Mouse (Mus musculus) stomach, embryonic 14.5 days (tissue): Measurements from ENCODE around the gene Gm17571. TPM values are rescaled to one million over a fixed set of nuclear protein-coding genes. Genes with fewer than 3 reads are reported as not detected.

Source experiments
- ATAC-seq: fragments of 200-750 bp; cut with Nextera tagmentation; 2 replicates; pipeline ENCODE4 v1.8.0; 2017; ENCODE audit warnings: low read depth, moderate TSS enrichment; ENCODE audit not compliant: insufficient number of reproducible peaks, insufficient read depth, low FRiP score
- H3K27ac ChIP-seq: fragments of 300-500 bp; sonication (generic); 2 replicates; pipeline ENCODE4 v1.5.1; 2014; ENCODE audit warnings: mild to moderate bottlenecking, low read length, moderate library complexity, mixed read lengths
- H3K27me3 ChIP-seq: fragments of 300-500 bp; sonication (generic); 2 replicates; pipeline ENCODE4 v1.6.1; 2014; ENCODE audit warnings: low read length, control low read depth, mixed read lengths; ENCODE audit not compliant: control insufficient read depth, insufficient read depth
- H3K36me3 ChIP-seq: fragments of 300-500 bp; sonication (generic); 2 replicates; pipeline ENCODE4 v1.6.1; 2014; ENCODE audit warnings: mild to moderate bottlenecking, control low read depth, low read length, moderate library complexity, mixed read lengths; ENCODE audit not compliant: control insufficient read depth, insufficient read depth
- H3K4me1 ChIP-seq: fragments of 300-500 bp; sonication (generic); 2 replicates; pipeline ENCODE4 v1.6.1; 2014; ENCODE audit warnings: low read length, control low read depth, mixed read lengths; ENCODE audit not compliant: control insufficient read depth, insufficient read depth
- H3K4me2 ChIP-seq: fragments of 300-500 bp; sonication (generic); replicated peaks from 2 replicates; pipeline ENCODE4 v1.6.1; 2014; ENCODE audit warnings: low read depth, low read length, control low read depth
- H3K4me3 ChIP-seq: fragments of 300-500 bp; sonication (generic); 2 replicates; pipeline ENCODE4 v1.5.1; 2014; ENCODE audit warnings: low read depth, low read length, control low read depth
- H3K9ac ChIP-seq: fragments of 300-500 bp; sonication (generic); replicated peaks from 2 replicates; pipeline ENCODE4 v1.6.1; 2014; ENCODE audit warnings: low read depth, mild to moderate bottlenecking, control low read depth, low read length, moderate library complexity, mixed read lengths
- H3K9me3 ChIP-seq: fragments of 300-500 bp; sonication (generic); 2 replicates; pipeline ENCODE4 v1.6.1; 2016; ENCODE audit warnings: low read depth, low read length, control low read depth; ENCODE audit not compliant: control insufficient read depth
- WGBS: fragments of 180-500 bp; shearing (Covaris S2); extraction: QIAGEN DNeasy Blood & Tissue Kit; methylation state at CpG from one replicate; pipeline ENCODE4 v1.1.7; 2014; 5-methylcytosine and 5-hydroxymethylcytosine counted together
- polyA plus RNA-seq: library from polyadenylated mRNA; unstranded; fragments of >200 nt; fragmentation: Nextera tagmentation; extraction: Ambion mirVana; gene quantifications from 2 replicates; pipeline ENCODE4 v1.2.1, GENCODE M21; 2014

Gene Gm17571
- not detected in 2 replicates for polyA plus RNA-seq

DNA sequence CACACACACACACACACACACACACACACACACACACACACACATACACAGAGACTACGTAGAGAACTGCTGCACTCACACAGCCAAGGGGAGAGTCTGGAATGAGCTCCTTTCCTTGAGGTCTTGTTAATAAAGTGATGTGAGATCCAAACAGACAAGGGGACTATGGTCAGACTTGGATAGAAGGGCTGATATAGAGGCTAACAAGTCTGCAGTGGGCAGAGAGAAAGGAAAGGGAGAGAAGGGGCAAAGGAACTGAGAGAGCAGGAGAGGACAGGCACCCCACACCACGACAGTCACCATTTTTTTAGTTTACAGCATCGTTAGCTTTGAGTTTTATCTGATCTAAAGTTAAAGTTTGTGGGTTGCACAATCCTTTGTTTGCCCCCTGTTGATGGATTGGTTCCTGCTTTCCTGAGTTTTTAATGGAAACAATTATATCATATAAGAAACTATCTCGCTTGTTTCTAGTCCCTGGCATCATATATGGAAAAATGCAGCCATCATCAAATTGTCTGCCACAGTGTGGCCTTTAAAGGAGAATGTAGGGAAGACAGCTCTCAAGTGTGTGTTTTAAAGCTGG lies at the start of gene Gm17571:
Gene Gm17571, minus strand, starts transcription at position 51 of the 583 bp plus-strand sequence.
- Histone ChIP-seq H3K27me3 (no peaks in the 10 kb centered on the region), H3K27ac (no peak within 1 kb of the TSS), H3K4me1 (peaks cover 5% of the 10 kb centered on the region; the same call in 1 of the 2 replicates), H3K36me3 (no peaks in the 10 kb centered on the region), H3K4me2 (no peak within 1 kb of the TSS), H3K9me3 (no peaks in the 10 kb centered on the region), H3K4me3 (no peak within 1 kb of the TSS), H3K9ac (no peak within 1 kb of the TSS)
- WGBS, result 49% methylated on average over 4 of the region's 4 CpGs
- no peak for ATAC-seq

DNA sequence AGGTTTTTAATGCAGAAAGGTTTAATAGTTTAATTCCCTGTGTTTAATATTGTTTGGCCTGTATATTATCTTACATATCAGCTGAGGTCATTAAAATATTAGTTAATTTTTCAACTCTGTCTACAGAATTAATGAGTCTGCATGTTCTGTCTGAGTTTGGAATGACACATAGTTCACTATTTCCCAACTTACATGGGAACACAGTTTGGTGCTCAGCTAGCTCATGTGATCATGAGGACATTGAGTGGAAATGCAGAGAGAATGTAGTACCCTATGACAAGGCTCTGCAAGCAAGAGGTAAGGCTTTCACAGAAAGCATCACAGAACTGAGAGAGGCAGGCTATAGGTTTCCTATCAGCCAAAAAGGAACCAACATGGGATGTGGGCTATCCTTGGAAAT lies 49.0 kb upstream of the Gm17571 start:
- Histone ChIP-seq H3K4me2 (no peak overlapping the region), H3K4me1 (peaks cover 13% of the 10 kb centered on the region; the same call in 1 of the 2 replicates), H3K27me3 (no peaks in the 10 kb centered on the region), H3K36me3 (no peaks in the 10 kb centered on the region), H3K9me3 (no peaks in the 10 kb centered on the region), H3K27ac (no peak overlapping the region), H3K4me3 (no peak overlapping the region), H3K9ac (no peak overlapping the region)
- ATAC-seq, result no peak

DNA sequence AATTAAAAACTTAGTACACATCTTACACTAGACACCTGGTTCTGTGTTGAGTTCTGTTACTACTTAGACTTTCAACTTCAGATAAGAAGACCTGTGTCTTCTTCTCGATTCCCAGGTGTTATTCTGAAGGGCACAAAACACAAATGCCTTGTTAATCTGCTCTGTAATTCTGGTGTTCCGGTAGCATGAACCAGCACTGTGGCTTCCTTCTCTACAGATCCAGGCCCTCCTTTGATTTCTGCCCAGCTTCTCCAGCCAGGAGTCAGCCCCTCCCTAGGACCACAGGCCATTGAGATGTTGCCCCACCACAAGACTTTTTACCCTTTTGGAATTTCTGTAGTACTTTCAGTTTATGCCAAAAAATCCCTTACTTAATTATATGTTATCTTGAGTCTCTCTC lies 47.2 kb upstream of the Gm17571 start:
- H3K27me3 ChIP-seq, result no peaks in the 10 kb centered on the region
- H3K4me1 ChIP-seq, result peaks cover 15% of the 10 kb centered on the region; the same call in 1 of the 2 replicates
- 87% methylated on average over 2 of the region's 2 CpGs for WGBS
- no peaks in the 10 kb centered on the region for H3K36me3 ChIP-seq
- no peak overlapping the region for H3K27ac ChIP-seq
- H3K9me3 ChIP-seq, result no peaks in the 10 kb centered on the region
- H3K9ac ChIP-seq, result no peak overlapping the region
- no peak overlapping the region for H3K4me2 ChIP-seq
- ATAC-seq, result no peak
- H3K4me3 ChIP-seq, result no peak overlapping the region

DNA sequence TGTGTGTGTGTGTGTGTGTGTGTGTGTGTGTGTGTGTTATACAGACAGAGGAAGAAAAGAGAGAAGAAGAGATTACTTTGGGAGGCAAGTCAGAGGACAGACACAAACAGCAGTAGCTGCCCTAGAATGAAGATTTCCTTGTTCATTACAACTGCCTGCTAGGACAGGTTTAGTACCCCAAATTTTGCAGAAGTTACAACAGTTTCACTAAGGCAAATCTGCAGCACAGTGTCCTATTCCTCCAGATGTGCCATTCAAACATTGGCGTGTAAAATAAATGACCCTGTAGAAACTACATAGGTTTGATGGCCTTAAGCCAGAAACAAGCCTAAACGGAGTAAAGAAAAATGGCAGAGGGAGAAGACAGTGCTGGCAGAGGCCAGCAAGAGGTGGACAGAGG lies 46.3 kb upstream of the Gm17571 start:
- H3K4me3 ChIP-seq, result no peak overlapping the region
- ATAC-seq, result no peak
- H3K4me1 ChIP-seq, result peaks cover 15% of the 10 kb centered on the region; the same call in 1 of the 2 replicates
- no peaks in the 10 kb centered on the region for H3K36me3 ChIP-seq
- no peak overlapping the region for H3K4me2 ChIP-seq
- H3K9me3 ChIP-seq, result no peaks in the 10 kb centered on the region
- H3K9ac ChIP-seq, result no peak overlapping the region
- WGBS, result 48% methylated on average over 2 of the region's 2 CpGs
- H3K27ac ChIP-seq, result no peak overlapping the region
- no peaks in the 10 kb centered on the region for H3K27me3 ChIP-seq

DNA sequence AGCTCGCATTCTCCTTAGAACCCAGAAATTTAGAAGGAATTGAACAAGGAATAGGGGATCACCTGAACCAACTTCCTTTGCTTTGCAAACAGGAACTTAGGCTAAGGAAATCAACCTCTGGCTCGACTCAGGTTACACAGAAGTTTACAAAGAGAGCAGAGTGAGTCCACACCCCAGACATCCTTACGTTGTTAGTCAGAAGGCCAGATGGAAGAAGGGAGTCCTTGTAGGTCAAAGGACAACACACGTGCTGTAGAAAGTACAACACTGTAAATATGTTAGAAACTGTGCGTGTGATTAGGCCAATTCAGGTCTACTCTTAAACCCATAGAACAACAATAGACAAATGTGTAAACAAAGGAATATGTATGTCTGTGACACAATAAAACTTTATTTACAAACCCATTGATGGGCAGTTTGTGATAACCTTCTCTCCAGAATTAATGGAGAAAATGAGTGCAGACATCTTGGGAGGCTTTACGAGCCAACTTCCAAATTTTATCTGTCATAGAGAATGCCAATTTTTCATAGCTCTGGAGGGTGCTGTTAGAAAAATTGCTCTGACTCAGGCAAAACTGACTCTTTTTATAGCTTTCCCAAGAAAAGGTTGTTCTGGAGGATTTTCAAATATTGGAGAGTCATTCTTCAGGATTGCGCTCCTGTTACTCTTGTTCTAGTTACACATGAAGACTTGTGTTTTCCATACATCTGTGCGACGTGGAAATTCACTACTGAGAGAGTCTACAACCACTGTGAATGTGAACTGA lies 45.5 kb upstream of the Gm17571 start:
- no peak overlapping the region for H3K27ac ChIP-seq
- no peaks in the 10 kb centered on the region for H3K36me3 ChIP-seq
- ATAC-seq, result no peak
- H3K9me3 ChIP-seq, result no peaks in the 10 kb centered on the region
- H3K4me2 ChIP-seq, result no peak overlapping the region
- no peak overlapping the region for H3K4me3 ChIP-seq
- no peaks in the 10 kb centered on the region for H3K27me3 ChIP-seq
- WGBS, result 58% methylated on average over 9 of the region's 9 CpGs
- peaks cover 11% of the 10 kb centered on the region; the same call in 1 of the 2 replicates for H3K4me1 ChIP-seq
- no peak overlapping the region for H3K9ac ChIP-seq

DNA sequence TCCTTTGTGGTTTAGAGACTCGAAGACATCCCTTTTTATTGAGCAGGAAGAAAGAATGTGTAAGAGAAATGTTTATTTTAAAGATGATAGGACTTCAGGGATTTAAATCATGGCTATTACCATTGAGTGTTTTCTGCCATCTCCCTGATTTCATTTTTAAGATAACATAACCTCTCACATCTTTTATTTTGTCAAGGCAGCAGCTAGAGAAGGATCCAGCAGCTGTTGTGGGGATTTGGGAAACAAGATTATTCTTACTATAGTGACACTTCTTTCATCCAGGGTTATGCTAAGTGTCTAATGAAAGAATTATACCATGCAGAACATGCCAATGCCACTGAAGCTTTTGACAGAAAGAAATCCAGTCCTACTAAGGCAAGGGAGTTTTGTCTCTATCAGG lies 44.6 kb upstream of the Gm17571 start:
- Histone ChIP-seq H3K36me3 (no peaks in the 10 kb centered on the region), H3K27ac (no peak overlapping the region), H3K9me3 (no peaks in the 10 kb centered on the region), H3K4me1 (peaks cover 9% of the 10 kb centered on the region; the same call in 1 of the 2 replicates), H3K4me3 (no peak overlapping the region), H3K4me2 (no peak overlapping the region), H3K27me3 (no peaks in the 10 kb centered on the region), H3K9ac (no peak overlapping the region)
- no peak for ATAC-seq
- 29% methylated on average over 1 of the region's 1 CpGs for WGBS

DNA sequence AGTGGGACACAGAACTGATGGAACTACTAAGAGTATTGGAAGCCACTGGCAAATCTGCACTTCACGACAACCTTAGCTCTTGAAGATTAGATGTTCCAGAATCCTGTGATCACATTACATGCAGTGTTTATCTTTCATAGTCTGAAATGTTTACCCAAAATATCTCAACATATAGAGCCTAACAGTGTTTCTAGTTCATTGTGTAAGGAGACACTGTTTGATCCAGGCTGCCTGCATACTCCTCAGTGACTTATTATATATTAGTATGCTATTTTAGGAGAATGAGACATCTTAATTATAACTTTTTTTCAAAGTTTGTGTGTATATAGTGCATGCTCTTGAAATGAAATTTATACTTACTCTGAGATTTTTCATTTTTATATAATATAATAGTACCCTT lies 39.4 kb upstream of the Gm17571 start:
- no peaks in the 10 kb centered on the region for H3K27me3 ChIP-seq
- no peaks in the 10 kb centered on the region for H3K36me3 ChIP-seq
- peaks cover 23% of the 10 kb centered on the region for H3K4me1 ChIP-seq
- H3K9me3 ChIP-seq, result no peaks in the 10 kb centered on the region
- no peak overlapping the region for H3K4me2 ChIP-seq
- no peak overlapping the region for H3K4me3 ChIP-seq
- 23% methylated on average over 1 of the region's 1 CpGs for WGBS
- H3K9ac ChIP-seq, result no peak overlapping the region
- H3K27ac ChIP-seq, result no peak overlapping the region
- no peak for ATAC-seq

DNA sequence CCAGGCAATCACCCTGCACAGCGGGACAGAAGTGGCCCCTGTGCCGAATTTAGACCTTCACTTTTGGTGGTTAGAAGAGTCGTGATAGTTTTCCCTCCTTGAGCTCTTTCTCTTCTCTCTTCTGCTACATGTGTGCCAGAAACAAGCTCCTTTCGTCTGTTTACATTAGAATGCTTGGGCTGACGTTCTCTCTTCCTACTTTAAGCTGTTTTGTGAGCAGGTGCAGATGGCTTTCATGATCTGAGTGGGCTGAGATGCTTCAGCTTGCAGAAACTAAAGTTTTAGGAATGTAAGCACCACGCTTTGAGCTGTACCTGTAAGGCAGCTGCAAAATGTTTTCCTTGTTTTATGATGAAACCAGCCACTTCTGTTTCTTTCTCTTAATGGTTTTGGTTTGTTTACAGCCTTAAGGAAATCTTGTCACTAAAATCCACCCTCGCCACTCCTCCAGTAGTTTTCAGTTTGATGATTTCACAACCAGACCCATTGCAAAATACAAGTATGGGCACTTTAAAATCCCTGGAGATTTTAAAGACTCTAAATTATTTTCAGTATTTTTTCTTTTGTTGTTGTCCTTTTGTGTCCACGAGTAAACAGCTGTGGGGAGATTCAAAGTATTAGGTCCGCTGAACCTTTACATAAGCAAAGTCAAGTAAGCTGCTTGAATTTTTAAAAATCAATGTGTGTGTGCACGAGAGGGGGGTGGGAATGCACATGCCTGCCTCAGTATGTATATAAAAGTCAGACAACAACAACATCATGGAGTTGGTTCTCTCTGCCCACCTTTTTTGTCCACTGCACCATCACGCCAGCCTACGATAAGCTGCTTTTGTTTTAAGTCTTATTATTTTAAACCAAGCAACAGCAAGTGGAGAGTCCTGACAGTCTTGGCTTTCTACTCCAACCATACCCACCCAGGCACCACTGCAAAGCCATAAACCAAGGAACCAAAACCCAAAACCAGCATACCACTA lies 38.0 kb upstream of the Gm17571 start:
- 35% methylated on average over 12 of the region's 12 CpGs for WGBS
- no peaks in the 10 kb centered on the region for H3K27me3 ChIP-seq
- H3K36me3 ChIP-seq, result no peaks in the 10 kb centered on the region
- ATAC-seq, result peak; percentile 44; the same call in 1 of the 2 replicates
- peak overlapping the region; percentile 75; the same call in 1 of the 2 replicates for H3K27ac ChIP-seq
- no peaks in the 10 kb centered on the region for H3K9me3 ChIP-seq
- H3K4me3 ChIP-seq, result no peak overlapping the region
- no peak overlapping the region; the same call in 1 of the 2 replicates for H3K4me2 ChIP-seq
- H3K9ac ChIP-seq, result no peak overlapping the region
- peaks cover 18% of the 10 kb centered on the region for H3K4me1 ChIP-seq
